Mouse (Mus musculus): Measurements from ENCODE around the gene Cyth1. TPM values are rescaled to one million over a fixed set of nuclear protein-coding genes. Genes with fewer than 3 reads are reported as not detected.
A peak's percentile ranks its signal among the peaks of the same experiment; 100 is the strongest.

Gene Cyth1
- polyA plus RNA-seq, 1 experiment, result 47.7 TPM

DNA sequence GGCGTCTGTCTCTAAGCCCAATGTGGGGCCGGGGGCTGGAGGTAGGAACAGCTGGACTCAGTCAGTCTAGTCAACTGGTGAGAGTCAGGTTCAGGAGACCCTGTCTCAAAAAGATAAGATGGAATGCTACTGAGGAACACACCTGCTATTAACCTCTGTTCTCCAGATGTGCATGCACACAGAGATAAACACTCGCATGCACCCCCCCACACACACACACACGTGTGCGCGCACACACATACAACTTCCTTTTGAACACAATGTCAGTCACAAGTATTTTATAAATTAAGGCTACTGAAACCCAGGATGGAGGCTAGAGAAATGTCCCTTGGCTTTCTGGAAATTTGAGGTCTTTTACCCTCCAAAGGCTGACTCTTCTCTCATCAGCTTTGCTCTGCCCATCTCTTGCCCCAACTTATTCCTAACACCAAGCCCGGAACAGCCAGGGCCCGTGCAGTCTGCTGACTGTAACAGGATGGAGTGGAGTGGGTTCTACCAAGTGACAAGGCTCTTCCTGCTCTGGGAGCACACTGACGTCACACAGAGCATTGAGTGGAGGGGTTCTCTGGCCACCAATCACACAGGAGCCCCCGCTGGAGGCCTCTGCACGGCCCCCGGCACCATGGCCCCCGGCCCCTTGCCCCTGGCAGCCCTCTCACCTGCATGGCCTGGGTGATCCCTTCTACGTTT, 134.7 kb downstream of the Cyth1 start:
- 61% methylated on average over 14 of the region's 14 CpGs for WGBS

GRCm38 (mm10) chr11:118104001-118104400, 144.4 kb downstream of the Cyth1 start:
- peak; percentile 98; the same call in 1 of the 2 replicates for TF ChIP-seq CTCF (IDR thresholded peaks at IDR 0.05; ENCODE audit: extremely low read depth, insufficient read depth, insufficient read length, insufficient replicate concordance)
- no peak for TF ChIP-seq POLR2A (IDR thresholded peaks at IDR 0.05; ENCODE audit: low read depth, low read length)
- no peak overlapping the region for H3K4me3 ChIP-seq (ENCODE audit: extremely low read depth, insufficient read depth, insufficient read length)
- peak; percentile 79 for DNase-seq (ENCODE audit: low read depth in 1 of 2, low spot score in 2 of 2)
- no peaks in the 10 kb centered on the region for H3K36me3 ChIP-seq (ENCODE audit: control insufficient read depth, insufficient read depth, low read length)
- 0% methylated on average over 5 of the region's 5 CpGs for WGBS
- no peaks in the 10 kb centered on the region for H3K27me3 ChIP-seq (ENCODE audit: control insufficient read depth, insufficient read depth, low read length)
- H3K27ac ChIP-seq (ENCODE audit: insufficient read depth, low read length), result no peak overlapping the region
- H3K4me1 ChIP-seq (ENCODE audit: control insufficient read depth, insufficient read depth, insufficient read length), result no peaks in the 10 kb centered on the region; the same call in 1 of the 2 replicates

More for the DNA sequence above, 134.7 kb downstream of the Cyth1 start:
- Histone ChIP-seq H3K4me3 (ENCODE audit: extremely low read depth, insufficient read depth, insufficient read length) (no peak overlapping the region), H3K27ac (ENCODE audit: insufficient read depth, low read length) (no peak overlapping the region), H3K4me1 (ENCODE audit: control insufficient read depth, insufficient read depth, insufficient read length) (peaks cover 13% of the 10 kb centered on the region; the same call in 1 of the 2 replicates), H3K36me3 (ENCODE audit: control insufficient read depth, insufficient read depth, low read length) (no peaks in the 10 kb centered on the region), H3K27me3 (ENCODE audit: control insufficient read depth, insufficient read depth, low read length) (no peaks in the 10 kb centered on the region)
- TF ChIP-seq CTCF (IDR thresholded peaks at IDR 0.05; ENCODE audit: extremely low read depth, insufficient read depth, insufficient read length, insufficient replicate concordance) (no peak), POLR2A (IDR thresholded peaks at IDR 0.05; ENCODE audit: low read depth, low read length) (no peak)
- no peak for DNase-seq (ENCODE audit: low read depth in 1 of 2, low spot score in 2 of 2)

- Histone ChIP-seq H3K27me3 (ENCODE audit: control insufficient read depth, insufficient read depth, low read length) (no peaks in the 10 kb centered on the region), H3K27ac (ENCODE audit: insufficient read depth, low read length) (no peak overlapping the region), H3K4me3 (ENCODE audit: extremely low read depth, insufficient read depth, insufficient read length) (no peak overlapping the region), H3K36me3 (ENCODE audit: control insufficient read depth, insufficient read depth, low read length) (no peaks in the 10 kb centered on the region), H3K4me1 (ENCODE audit: control insufficient read depth, insufficient read depth, insufficient read length) (no peaks in the 10 kb centered on the region; the same call in 1 of the 2 replicates)
- DNase-seq (ENCODE audit: low read depth in 1 of 2, low spot score in 2 of 2), result no peak
- WGBS, result 86% methylated on average over 5 of the region's 5 CpGs
- TF ChIP-seq POLR2A (IDR thresholded peaks at IDR 0.05; ENCODE audit: low read depth, low read length) (no peak), CTCF (IDR thresholded peaks at IDR 0.05; ENCODE audit: extremely low read depth, insufficient read depth, insufficient read length, insufficient replicate concordance) (no peak)
Measured at GRCm38 (mm10) chr11:118103383-118103782, 145.0 kb downstream of the Cyth1 start.

DNA sequence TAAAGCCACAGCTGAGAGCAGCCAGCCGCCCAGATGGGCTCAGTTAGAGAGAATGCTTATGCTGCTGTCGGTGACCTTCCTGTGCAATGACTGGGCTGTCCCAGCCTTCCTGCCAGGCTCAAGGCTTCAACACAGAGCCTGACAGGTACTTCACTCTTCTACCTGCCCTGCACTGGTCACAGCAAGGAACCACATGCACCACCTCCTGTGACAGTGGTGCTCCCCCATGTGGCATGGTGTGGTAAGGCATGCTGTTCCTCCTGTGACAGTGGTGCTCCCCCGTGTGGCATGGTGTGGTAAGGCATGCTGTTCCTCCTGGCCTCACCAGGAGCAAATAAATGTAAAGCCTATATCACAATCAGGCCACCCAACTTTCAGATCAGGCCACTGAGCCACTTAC, 145.6 kb downstream of the Cyth1 start:
- TF ChIP-seq CTCF (IDR thresholded peaks at IDR 0.05; ENCODE audit: extremely low read depth, insufficient read depth, insufficient read length, insufficient replicate concordance), result peak; percentile 100; the same call in 1 of the 2 replicates
- TF ChIP-seq POLR2A (IDR thresholded peaks at IDR 0.05; ENCODE audit: low read depth, low read length), result no peak
- Histone ChIP-seq H3K27ac (ENCODE audit: insufficient read depth, low read length) (no peak overlapping the region), H3K27me3 (ENCODE audit: control insufficient read depth, insufficient read depth, low read length) (no peaks in the 10 kb centered on the region), H3K4me3 (ENCODE audit: extremely low read depth, insufficient read depth, insufficient read length) (no peak overlapping the region), H3K4me1 (ENCODE audit: control insufficient read depth, insufficient read depth, insufficient read length) (no peaks in the 10 kb centered on the region; the same call in 1 of the 2 replicates), H3K36me3 (ENCODE audit: control insufficient read depth, insufficient read depth, low read length) (no peaks in the 10 kb centered on the region)
- WGBS, result 50% methylated on average over 3 of the region's 3 CpGs
- DNase-seq (ENCODE audit: low read depth in 1 of 2, low spot score in 2 of 2), result peak; percentile 83 to 85

- H3K27me3 ChIP-seq (ENCODE audit: control insufficient read depth, insufficient read depth, low read length), result no peaks in the 10 kb centered on the region
- no peak overlapping the region for H3K27ac ChIP-seq (ENCODE audit: insufficient read depth, low read length)
- WGBS, result 74% methylated on average over 9 of the region's 9 CpGs
- no peak for TF ChIP-seq POLR2A (IDR thresholded peaks at IDR 0.05; ENCODE audit: low read depth, low read length)
- TF ChIP-seq CTCF (IDR thresholded peaks at IDR 0.05; ENCODE audit: extremely low read depth, insufficient read depth, insufficient read length, insufficient replicate concordance), result no peak
- H3K36me3 ChIP-seq (ENCODE audit: control insufficient read depth, insufficient read depth, low read length), result no peaks in the 10 kb centered on the region
- no peak overlapping the region for H3K4me3 ChIP-seq (ENCODE audit: extremely low read depth, insufficient read depth, insufficient read length)
- no peaks in the 10 kb centered on the region; the same call in 1 of the 2 replicates for H3K4me1 ChIP-seq (ENCODE audit: control insufficient read depth, insufficient read depth, insufficient read length)
- no peak for DNase-seq (ENCODE audit: low read depth in 1 of 2, low spot score in 2 of 2)
Measured at GRCm38 (mm10) chr11:118101133-118101532, 147.3 kb downstream of the Cyth1 start.

GRCm38 (mm10) chr11:118096736-118097135, 151.7 kb downstream of the Cyth1 start:
- 88% methylated on average over 2 of the region's 2 CpGs for WGBS
- H3K27me3 ChIP-seq (ENCODE audit: control insufficient read depth, insufficient read depth, low read length), result no peaks in the 10 kb centered on the region

DNA sequence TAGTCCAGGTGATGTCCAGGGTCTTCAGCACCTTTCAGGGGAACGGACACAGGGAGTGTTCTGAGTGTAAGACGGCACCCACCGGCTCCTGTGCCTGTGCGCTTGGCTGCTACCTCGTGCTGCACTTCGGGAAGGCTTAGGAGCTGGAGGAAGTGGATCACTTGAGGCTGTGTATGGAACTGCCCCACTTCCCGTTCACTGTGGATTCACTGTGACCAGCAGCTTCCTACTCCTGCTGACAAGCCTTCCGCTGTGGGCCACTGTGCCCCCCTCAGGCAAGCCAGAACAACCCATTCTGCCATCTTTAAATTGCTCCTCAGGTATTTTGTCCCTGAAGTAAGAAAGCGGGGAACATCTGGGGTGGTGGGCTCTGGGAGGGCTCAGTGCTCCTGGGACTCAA, 153.4 kb downstream of the Cyth1 start:
- no peak for DNase-seq (ENCODE audit: low read depth in 1 of 2, low spot score in 2 of 2)
- Histone ChIP-seq H3K4me3 (ENCODE audit: extremely low read depth, insufficient read depth, insufficient read length) (no peak overlapping the region), H3K4me1 (ENCODE audit: control insufficient read depth, insufficient read depth, insufficient read length) (no peaks in the 10 kb centered on the region), H3K27ac (ENCODE audit: insufficient read depth, low read length) (no peak overlapping the region), H3K36me3 (ENCODE audit: control insufficient read depth, insufficient read depth, low read length) (no peaks in the 10 kb centered on the region), H3K27me3 (ENCODE audit: control insufficient read depth, insufficient read depth, low read length) (no peaks in the 10 kb centered on the region)
- no peak for TF ChIP-seq POLR2A (IDR thresholded peaks at IDR 0.05; ENCODE audit: low read depth, low read length)
- WGBS, result 58% methylated on average over 9 of the region's 9 CpGs

More at GRCm38 (mm10) chr11:118096736-118097135, 151.7 kb downstream of the Cyth1 start:
- no peak for TF ChIP-seq CTCF (IDR thresholded peaks at IDR 0.05; ENCODE audit: extremely low read depth, insufficient read depth, insufficient read length, insufficient replicate concordance)
- no peak for TF ChIP-seq POLR2A (IDR thresholded peaks at IDR 0.05; ENCODE audit: low read depth, low read length)
- H3K27ac ChIP-seq (ENCODE audit: insufficient read depth, low read length), result no peak overlapping the region
- no peak for DNase-seq (ENCODE audit: low read depth in 1 of 2, low spot score in 2 of 2)
- H3K4me1 ChIP-seq (ENCODE audit: control insufficient read depth, insufficient read depth, insufficient read length), result no peaks in the 10 kb centered on the region
- no peaks in the 10 kb centered on the region for H3K36me3 ChIP-seq (ENCODE audit: control insufficient read depth, insufficient read depth, low read length)
- no peak overlapping the region for H3K4me3 ChIP-seq (ENCODE audit: extremely low read depth, insufficient read depth, insufficient read length)
